Mouse (Mus musculus) midbrain, embryonic 14.5 days (tissue): ENCODE measurements around the gene Hyou1. TPM values are rescaled to one million over a fixed set of nuclear protein-coding genes. Genes with fewer than 3 reads are reported as not detected.

ENCODE experiments used
- ATAC-seq: fragments of 200-750 bp; cut with Nextera tagmentation; 2 replicates; pipeline ENCODE4 v1.8.0; 2017; ENCODE audit warnings: moderate number of reproducible peaks, moderate library complexity; ENCODE audit not compliant: low FRiP score, low TSS enrichment
- DNase-seq: peaks from one replicate; pipeline ENCODE4 v3.0.0-alpha.2; 2015
- H3K27ac ChIP-seq: fragments of 300-500 bp; sonication (generic); replicated peaks from 2 replicates; pipeline ENCODE4 v1.5.1; 2014; ENCODE audit warnings: mild to moderate bottlenecking, low read depth, low read length, moderate library complexity
- H3K27me3 ChIP-seq: fragments of 300-500 bp; sonication (generic); 2 replicates; pipeline ENCODE4 v1.6.1; 2014; ENCODE audit warnings: low read length, control low read depth, mixed read lengths; ENCODE audit not compliant: control insufficient read depth, insufficient read depth
- H3K36me3 ChIP-seq: fragments of 300-500 bp; sonication (generic); 2 replicates; pipeline ENCODE4 v1.6.1; 2014; ENCODE audit warnings: low read length, control low read depth; ENCODE audit not compliant: control insufficient read depth, insufficient read depth
- H3K4me1 ChIP-seq: fragments of 300-500 bp; sonication (generic); 2 replicates; pipeline ENCODE4 v1.6.1; 2014; ENCODE audit warnings: mild to moderate bottlenecking, antibody characterized with exemption, low read length, control low read depth; ENCODE audit not compliant: control insufficient read depth, insufficient read depth
- H3K4me2 ChIP-seq: fragments of 300-500 bp; sonication (generic); 2 replicates; pipeline ENCODE4 v1.6.1; 2014; ENCODE audit warnings: mild to moderate bottlenecking, low read length, moderate library complexity
- H3K4me3 ChIP-seq: fragments of 300-500 bp; sonication (generic); replicated peaks from 2 replicates; pipeline ENCODE4 v1.5.1; 2014; ENCODE audit warnings: low read depth, low read length
- H3K9ac ChIP-seq: fragments of 300-500 bp; sonication (generic); replicated peaks from 2 replicates; pipeline ENCODE4 v1.6.1; 2014; ENCODE audit warnings: mild to moderate bottlenecking, low read length, moderate library complexity
- H3K9me3 ChIP-seq: fragments of 300-500 bp; sonication (generic); 2 replicates; pipeline ENCODE4 v1.6.1; 2016; ENCODE audit warnings: low read length, control low read depth, mixed read lengths; ENCODE audit not compliant: control insufficient read depth
- WGBS: fragments of 180-500 bp; shearing (Covaris S2); extraction: QIAGEN DNeasy Blood & Tissue Kit; methylation state at CpG from one replicate; pipeline ENCODE4 v1.1.7; 2014; 5-methylcytosine and 5-hydroxymethylcytosine counted together
- polyA plus RNA-seq: library from polyadenylated mRNA; unstranded; fragments of >200 nt; fragmentation: Nextera tagmentation; extraction: Ambion mirVana; gene quantifications from 2 replicates; pipeline ENCODE4 v1.2.1, GENCODE M21; 2014

Hyou1 gene
- polyA plus RNA-seq, 1 experiment from 2014 or later = 27.1 TPM

DNA sequence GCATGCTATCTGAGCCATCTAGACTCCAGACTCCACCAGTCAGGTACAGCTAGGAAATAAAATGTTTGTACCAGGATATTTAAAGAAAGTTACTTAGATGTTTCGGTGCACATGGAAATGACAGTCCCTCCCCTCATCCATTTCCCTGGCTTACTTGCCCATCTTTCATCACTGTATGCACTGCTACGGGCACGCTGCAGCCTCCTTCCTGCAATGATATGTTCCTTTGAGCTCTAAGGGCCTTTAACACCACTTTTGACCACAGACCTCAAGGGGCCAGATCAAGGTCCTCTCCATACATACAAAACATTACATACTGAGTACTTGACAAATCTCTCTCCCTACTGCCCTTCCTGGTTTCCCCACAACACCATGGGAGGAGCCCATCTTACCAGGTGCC lies 42.3 kb upstream of the Hyou1 start:
- H3K9me3 ChIP-seq = no peaks in the 10 kb centered on the region
- H3K27me3 ChIP-seq = no peaks in the 10 kb centered on the region
- H3K4me3 ChIP-seq = peak overlapping the region; percentile 83; the same call in 1 of the 2 replicates
- DNase-seq = no peak
- no peak overlapping the region for H3K27ac ChIP-seq
- ATAC-seq = no peak
- no peak overlapping the region; the same call in 1 of the 2 replicates for H3K9ac ChIP-seq
- WGBS = 75% methylated on average over 3 of the region's 3 CpGs
- peaks cover 13% of the 10 kb centered on the region for H3K4me1 ChIP-seq
- H3K4me2 ChIP-seq = peak overlapping the region; percentile 94
- peaks cover 25% of the 10 kb centered on the region for H3K36me3 ChIP-seq

DNA sequence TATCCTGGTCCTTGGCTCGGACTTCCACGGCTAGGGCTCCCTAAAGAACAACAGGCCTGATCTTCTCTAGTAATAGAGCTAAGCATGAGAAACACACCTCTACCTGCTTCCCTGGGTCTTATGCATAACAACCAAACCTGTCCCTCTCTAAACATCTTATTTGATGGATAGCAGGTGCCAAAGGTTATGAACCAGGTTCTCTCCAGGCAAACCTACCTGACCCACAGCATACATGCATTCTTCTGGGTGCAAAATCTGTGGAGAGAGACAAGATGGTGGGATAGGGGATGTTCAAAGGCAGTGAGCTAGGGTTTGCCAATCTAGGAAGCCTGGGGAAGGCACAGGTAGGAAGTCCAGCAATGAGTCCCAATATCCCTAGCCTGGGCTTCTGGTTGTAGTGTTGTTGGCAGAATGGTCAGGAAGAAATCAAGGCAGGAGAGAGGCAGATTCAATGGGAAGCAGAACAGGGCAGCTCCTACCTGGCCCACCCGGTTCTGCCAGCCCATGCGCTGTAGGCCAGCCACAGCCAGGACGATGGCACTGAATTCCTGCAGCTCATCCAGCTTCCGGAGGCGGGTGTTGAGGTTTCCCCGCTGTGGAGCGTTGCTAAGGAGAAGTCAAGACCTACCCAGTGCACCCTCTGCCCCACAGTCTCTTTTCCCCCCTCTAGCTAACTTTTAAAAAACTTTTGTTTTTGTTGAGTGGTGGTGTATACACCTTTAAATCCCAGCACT lies 41.7 kb upstream of the Hyou1 start:
- ATAC-seq = no peak
- peaks cover 13% of the 10 kb centered on the region for H3K4me1 ChIP-seq
- H3K4me3 ChIP-seq = no peak overlapping the region
- H3K27me3 ChIP-seq = no peaks in the 10 kb centered on the region
- DNase-seq = no peak
- peak overlapping the region; percentile 94 for H3K4me2 ChIP-seq
- peaks cover 20% of the 10 kb centered on the region for H3K36me3 ChIP-seq
- no peaks in the 10 kb centered on the region for H3K9me3 ChIP-seq
- H3K9ac ChIP-seq = no peak overlapping the region
- whole genome bisulfite sequencing = 69% methylated on average over 9 of the region's 9 CpGs
- H3K27ac ChIP-seq = no peak overlapping the region

DNA sequence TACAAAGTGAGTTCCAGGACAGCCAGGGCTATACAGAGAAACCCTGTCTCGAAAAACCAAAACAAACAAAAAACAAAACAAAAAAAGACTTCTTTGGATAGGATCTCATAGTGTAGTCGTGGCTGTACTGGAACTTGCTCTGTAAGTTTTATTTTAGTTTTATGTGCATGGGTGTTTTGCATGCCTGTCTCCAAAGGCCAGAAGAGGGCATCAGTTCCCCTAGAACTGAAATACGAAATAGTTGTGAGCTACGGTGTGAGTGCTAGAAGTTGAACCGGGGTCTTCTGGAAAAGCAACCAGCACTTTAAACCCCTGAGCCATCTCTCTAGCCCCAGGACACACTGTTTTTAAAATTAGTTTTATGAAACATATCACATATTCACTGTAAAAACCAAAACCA lies 40.7 kb upstream of the Hyou1 start:
- Histone ChIP-seq H3K4me2 (no peak overlapping the region), H3K4me1 (peaks cover 19% of the 10 kb centered on the region), H3K4me3 (no peak overlapping the region), H3K27ac (no peak overlapping the region), H3K9ac (no peak overlapping the region), H3K9me3 (no peaks in the 10 kb centered on the region), H3K36me3 (peaks cover 10% of the 10 kb centered on the region; the same call in 1 of the 2 replicates), H3K27me3 (no peaks in the 10 kb centered on the region)
- WGBS = 83% methylated on average over 5 of the region's 5 CpGs
- ATAC-seq (no peak), DNase-seq (no peak)

DNA sequence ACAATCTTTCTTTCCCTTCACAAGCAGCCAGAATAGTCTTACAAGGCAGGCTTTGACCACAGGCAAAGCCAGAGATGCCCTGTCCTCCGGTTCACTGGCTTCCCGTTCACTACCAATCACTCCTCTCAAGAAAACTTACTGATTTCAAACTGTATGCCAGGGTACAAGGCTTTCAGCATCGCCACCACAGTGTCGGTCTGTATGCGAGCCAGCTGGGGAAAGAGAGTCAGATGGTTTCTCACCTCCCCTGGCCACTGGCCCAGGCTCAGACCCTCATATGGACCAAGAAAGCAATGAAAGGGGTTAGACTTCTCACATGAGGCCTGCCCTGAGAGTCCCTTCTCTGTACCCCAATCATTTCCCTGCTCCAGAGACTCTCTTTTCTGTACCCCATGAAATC lies 37.8 kb upstream of the Hyou1 start:
- ATAC-seq (no peak), DNase-seq (no peak)
- Histone ChIP-seq H3K27me3 (no peaks in the 10 kb centered on the region), H3K4me3 (no peak overlapping the region), H3K36me3 (peaks cover 20% of the 10 kb centered on the region), H3K9me3 (no peaks in the 10 kb centered on the region), H3K4me1 (peaks cover 18% of the 10 kb centered on the region), H3K4me2 (no peak overlapping the region), H3K27ac (no peak overlapping the region), H3K9ac (no peak overlapping the region)
- 96% methylated on average over 5 of the region's 5 CpGs for WGBS

DNA sequence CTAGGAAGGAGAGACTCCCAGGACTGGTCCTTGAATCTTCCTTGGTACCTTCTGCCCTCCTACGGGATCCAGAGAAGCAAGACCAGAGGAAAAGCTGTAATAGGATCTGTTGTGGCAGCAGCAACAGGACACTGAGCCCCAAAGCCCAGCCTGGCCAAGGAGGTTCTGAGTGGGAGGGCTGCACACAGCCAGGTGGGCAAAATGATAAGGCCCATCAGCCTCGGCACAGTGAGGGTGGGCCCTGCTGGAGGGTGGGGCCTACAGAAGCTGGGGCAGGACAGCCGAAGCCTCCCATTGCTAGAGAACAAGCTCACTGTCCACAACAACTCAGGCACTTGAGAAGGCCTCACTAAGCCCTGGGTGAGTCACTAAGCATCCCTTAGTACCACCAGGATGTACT lies 37.1 kb upstream of the Hyou1 start:
- Histone ChIP-seq H3K9me3 (no peaks in the 10 kb centered on the region), H3K4me3 (no peak overlapping the region), H3K4me2 (no peak overlapping the region), H3K9ac (no peak overlapping the region), H3K4me1 (peaks cover 11% of the 10 kb centered on the region), H3K27ac (no peak overlapping the region), H3K36me3 (peaks cover 26% of the 10 kb centered on the region), H3K27me3 (no peaks in the 10 kb centered on the region)
- ATAC-seq (no peak), DNase-seq (no peak)
- WGBS = 82% methylated on average over 3 of the region's 3 CpGs

DNA sequence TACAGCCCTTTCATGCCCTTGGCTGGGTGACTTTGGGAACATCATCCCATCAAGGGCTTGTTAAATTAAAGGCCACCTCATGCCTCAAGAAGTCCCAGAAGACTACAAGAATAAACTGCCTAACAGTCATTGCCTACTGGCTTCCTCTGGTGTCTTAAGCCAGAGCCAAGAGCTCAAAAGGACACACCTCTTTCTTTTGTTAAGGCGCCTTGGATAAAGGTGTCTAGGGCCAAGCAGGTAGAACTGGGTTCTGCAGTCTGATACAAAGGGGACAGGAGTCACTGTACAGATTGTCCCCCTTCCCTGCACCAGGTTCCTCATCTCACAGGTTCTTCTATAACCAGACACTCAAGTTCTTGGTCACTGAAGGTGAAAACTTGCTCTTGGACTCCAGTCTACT lies 36.7 kb upstream of the Hyou1 start:
- Histone ChIP-seq H3K4me2 (no peak overlapping the region), H3K27me3 (no peaks in the 10 kb centered on the region), H3K4me3 (no peak overlapping the region), H3K27ac (no peak overlapping the region), H3K36me3 (peaks cover 29% of the 10 kb centered on the region), H3K4me1 (peaks cover 7% of the 10 kb centered on the region), H3K9me3 (no peaks in the 10 kb centered on the region), H3K9ac (no peak overlapping the region)
- ATAC-seq (no peak), DNase-seq (no peak)
- 85% methylated on average over 1 of the region's 1 CpGs for WGBS

DNA sequence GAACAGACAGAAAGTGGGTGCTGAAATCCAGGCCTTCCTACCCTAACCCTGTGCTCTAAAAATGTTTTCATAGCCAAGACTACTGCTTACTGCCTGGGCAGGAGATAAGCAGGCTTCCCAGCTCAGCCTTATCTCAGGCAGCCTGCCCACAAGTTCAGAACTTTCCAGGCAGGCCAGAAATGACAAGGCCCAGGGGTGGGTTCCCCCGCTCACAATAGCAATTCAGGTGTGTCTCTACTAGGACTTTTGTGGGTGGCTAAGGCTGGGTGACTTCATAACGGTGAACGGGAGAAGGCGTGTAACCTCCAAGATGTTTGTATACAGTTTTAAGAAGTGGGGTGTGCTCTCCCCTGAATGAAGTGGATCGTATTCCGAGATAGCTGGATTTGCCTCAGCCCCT lies 36.0 kb upstream of the Hyou1 start:
- H3K4me3 ChIP-seq = peak overlapping the region; percentile 72
- ATAC-seq = no peak
- peaks cover 6% of the 10 kb centered on the region for H3K4me1 ChIP-seq
- H3K9me3 ChIP-seq = no peaks in the 10 kb centered on the region
- no peak for DNase-seq
- peaks cover 33% of the 10 kb centered on the region for H3K36me3 ChIP-seq
- H3K4me2 ChIP-seq = peak overlapping the region; percentile 77
- H3K27ac ChIP-seq = peak overlapping the region; percentile 96
- H3K9ac ChIP-seq = peak overlapping the region; percentile 69
- H3K27me3 ChIP-seq = no peaks in the 10 kb centered on the region
- 9% methylated on average over 6 of the region's 6 CpGs for WGBS

DNA sequence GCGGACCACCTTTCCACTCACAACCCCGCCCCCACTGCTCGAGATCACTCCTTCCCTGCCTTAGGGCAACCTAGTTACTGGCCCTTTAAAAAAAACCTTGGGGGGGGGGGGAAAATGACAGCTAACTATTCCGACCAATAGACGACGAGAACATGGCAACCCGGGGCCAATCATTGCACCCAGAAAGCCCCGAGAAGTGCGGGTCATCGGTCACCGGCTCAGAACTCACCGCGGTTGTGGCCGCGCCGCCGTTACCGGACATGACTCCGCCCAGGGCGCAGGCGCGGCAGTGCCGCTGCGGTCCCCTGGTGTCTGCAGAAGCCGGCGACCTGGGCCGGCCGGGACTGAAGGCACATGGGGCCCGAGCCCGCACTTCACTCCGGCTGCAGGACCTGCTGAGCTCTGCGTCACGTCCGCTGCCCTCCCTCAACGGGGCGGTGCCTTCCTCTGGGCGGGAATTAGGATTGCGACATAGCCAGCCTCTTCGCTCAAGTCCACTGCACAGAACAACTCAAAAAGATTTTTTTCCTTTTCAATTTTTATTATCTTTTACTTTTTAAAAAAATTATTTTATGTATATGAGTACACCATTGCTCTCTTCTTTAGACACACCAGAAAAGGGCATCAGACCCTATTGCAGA lies 35.4 kb upstream of the Hyou1 start, which contains the start of gene Hmbs:
Hmbs (minus strand) TSS at position 448 of the 641 bp plus-strand sequence.
- H3K4me1 ChIP-seq = peaks cover 6% of the 10 kb centered on the region
- H3K9me3 ChIP-seq = no peaks in the 10 kb centered on the region
- peak within 1 kb of the TSS; percentile 69 for H3K9ac ChIP-seq
- H3K4me2 ChIP-seq = peak within 1 kb of the TSS; percentile 77
- H3K27ac ChIP-seq = peak within 1 kb of the TSS; percentile 96
- peak; percentile 96 for ATAC-seq
- peak; percentile 94 for DNase-seq
- peak within 1 kb of the TSS; percentile 72 for H3K4me3 ChIP-seq
- peaks cover 39% of the 10 kb centered on the region for H3K36me3 ChIP-seq
- H3K27me3 ChIP-seq = no peaks in the 10 kb centered on the region
- WGBS = 0% methylated on average over 39 of the region's 39 CpGs
